Mouse (Mus musculus) small intestine, adult 2 months (tissue): ENCODE results near the gene Cbx2.

Source experiments
- CTCF ChIP-seq: fragments of 200-500 bp; IDR thresholded peaks from 2 replicates; pipeline ENCODE4 v1.5.1; 2012; ENCODE audit warnings: low read depth, mild to moderate bottlenecking, control low read depth, inconsistent platforms, low read length, moderate library complexity, mixed read lengths; ENCODE audit not compliant: insufficient replicate concordance, insufficient read length; ENCODE audit errors: extremely low read depth
- POLR2A ChIP-seq: fragments of 200-500 bp; IDR thresholded peaks from 2 replicates; pipeline ENCODE4 v1.6.1; 2012; ENCODE audit warnings: low read depth, mild to moderate bottlenecking, control low read depth, inconsistent platforms, low read length, moderate library complexity

GRCm38 (mm10) chr11:118975427-118975826, 47.3 kb upstream of the Cbx2 start:
- TF ChIP-seq CTCF (peak; percentile 90; the same call in 1 of the 2 replicates), POLR2A (no peak)
